Mouse (Mus musculus): ENCODE data around the gene Vav2.

The Vav2 gene

GRCm38 (mm10) chr2:27441767-27442707 lies 15.2 kb upstream of the Vav2 start, which contains the start of gene Brd3os:
Brd3os (plus strand) TSS chr2:27442324.
- peak; percentile 96 for DNase-seq (ENCODE audit: low read depth, low spot score)

GRCm38 (mm10) chr2:27438281-27438680 lies 11.4 kb upstream of the Vav2 start:
- no peak for DNase-seq (ENCODE audit: low read depth, low spot score)

GRCm38 (mm10) chr2:27437876-27438275 lies 11.0 kb upstream of the Vav2 start:
- no peak for DNase-seq (ENCODE audit: low read depth, low spot score)

GRCm38 (mm10) chr2:27432599-27432998 lies 5.8 kb upstream of the Vav2 start:
- no peak for DNase-seq (ENCODE audit: low read depth, low spot score)

- no peak for DNase-seq (ENCODE audit: low read depth, low spot score)
Measured at GRCm38 (mm10) chr2:27430621-27431020, 3.8 kb upstream of the Vav2 start.

GRCm38 (mm10) chr2:27428071-27428470 lies 1.2 kb upstream of the Vav2 start:
- peak; percentile 75 for DNase-seq (ENCODE audit: low read depth, low spot score)

- DNase-seq (ENCODE audit: low read depth, low spot score): no peak
Measured at GRCm38 (mm10) chr2:27426406-27426854, 403 bp downstream of the Vav2 start.

GRCm38 (mm10) chr2:27425751-27426405 lies 955 bp downstream of the Vav2 start:
- no peak for DNase-seq (ENCODE audit: low read depth, low spot score)

- DNase-seq (ENCODE audit: low read depth, low spot score): no peak
Measured at GRCm38 (mm10) chr2:27425161-27425611, 1.6 kb downstream of the Vav2 start.

GRCm38 (mm10) chr2:27423596-27423995 lies 3.2 kb downstream of the Vav2 start:
- no peak for DNase-seq (ENCODE audit: low read depth, low spot score)

GRCm38 (mm10) chr2:27421293-27422068 lies 5.4 kb downstream of the Vav2 start:
- no peak for DNase-seq (ENCODE audit: low read depth, low spot score)

- no peak for DNase-seq (ENCODE audit: low read depth, low spot score)
Measured at GRCm38 (mm10) chr2:27418577-27419070, 8.2 kb downstream of the Vav2 start.

- DNase-seq (ENCODE audit: low read depth, low spot score): no peak
Measured at GRCm38 (mm10) chr2:27417648-27418153, 9.1 kb downstream of the Vav2 start.

GRCm38 (mm10) chr2:27416425-27416824 lies 10.4 kb downstream of the Vav2 start:
- no peak for DNase-seq (ENCODE audit: low read depth, low spot score)

GRCm38 (mm10) chr2:27415060-27415783 lies 11.6 kb downstream of the Vav2 start:
- DNase-seq (ENCODE audit: low read depth, low spot score): no peak

- DNase-seq (ENCODE audit: low read depth, low spot score): no peak
Measured at GRCm38 (mm10) chr2:27413936-27414657, 12.7 kb downstream of the Vav2 start.

GRCm38 (mm10) chr2:27413582-27413935 lies 13.3 kb downstream of the Vav2 start:
- no peak for DNase-seq (ENCODE audit: low read depth, low spot score)

GRCm38 (mm10) chr2:27412245-27412800 lies 14.5 kb downstream of the Vav2 start:
- DNase-seq (ENCODE audit: low read depth, low spot score): no peak

GRCm38 (mm10) chr2:27411688-27412174 lies 15.1 kb downstream of the Vav2 start:
- no peak for DNase-seq (ENCODE audit: low read depth, low spot score)

Data from skeletal muscle tissue, adult 2 months (tissue).